Mouse (Mus musculus): ENCODE results near the gene Lmx1b. TPM values are rescaled to one million over a fixed set of nuclear protein-coding genes. Genes with fewer than 3 reads are reported as not detected.

Lmx1b gene
- total RNA-seq, 2 experiments from 2014 or later, result not detected

GRCm38 (mm10) chr2:33589280-33589679, 51.0 kb downstream of the Lmx1b start:
- no peak for ATAC-seq (replicated peaks; ENCODE audit: low FRiP score, low TSS enrichment, poor library complexity, severe bottlenecking)

- ATAC-seq (replicated peaks; ENCODE audit: low FRiP score, low TSS enrichment, poor library complexity, severe bottlenecking), result no peak
These were observed 55.1 kb downstream of the Lmx1b start for GRCm38 (mm10) chr2:33584937-33585910.

GRCm38 (mm10) chr2:33583761-33584160, 56.5 kb downstream of the Lmx1b start:
- no peak for ATAC-seq (replicated peaks; ENCODE audit: low FRiP score, low TSS enrichment, poor library complexity, severe bottlenecking)

GRCm38 (mm10) chr2:33583317-33583716, 57.0 kb downstream of the Lmx1b start:
- ATAC-seq (replicated peaks; ENCODE audit: low FRiP score, low TSS enrichment, poor library complexity, severe bottlenecking), result no peak

- ATAC-seq (replicated peaks; ENCODE audit: low FRiP score, low TSS enrichment, poor library complexity, severe bottlenecking), result no peak
These were observed 57.8 kb downstream of the Lmx1b start for GRCm38 (mm10) chr2:33582457-33583060.

DNA sequence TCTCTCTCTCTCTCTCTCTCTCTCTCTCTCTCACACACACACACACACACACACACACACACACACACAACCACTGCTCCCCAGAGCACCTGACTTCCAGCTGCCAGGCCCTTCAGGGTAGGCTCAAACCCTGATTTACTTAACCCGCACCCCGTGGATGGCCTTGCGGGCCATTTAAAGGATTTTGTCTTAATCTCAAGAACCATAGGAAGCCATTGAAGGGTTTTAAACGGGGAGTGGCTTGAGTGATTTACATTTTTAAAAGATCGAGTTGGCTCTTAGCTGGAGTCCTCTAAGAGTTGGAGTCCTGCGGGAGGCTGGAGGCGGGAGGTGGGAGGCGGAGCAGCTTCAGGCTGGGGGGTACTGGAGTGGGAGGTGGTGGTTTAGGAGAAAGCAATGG, 58.4 kb downstream of the Lmx1b start:
- ATAC-seq (replicated peaks; ENCODE audit: low FRiP score, low TSS enrichment, poor library complexity, severe bottlenecking), result no peak

- ATAC-seq (replicated peaks; ENCODE audit: low FRiP score, low TSS enrichment, poor library complexity, severe bottlenecking), result no peak
These were observed 58.9 kb downstream of the Lmx1b start for GRCm38 (mm10) chr2:33581449-33581777.

DNA sequence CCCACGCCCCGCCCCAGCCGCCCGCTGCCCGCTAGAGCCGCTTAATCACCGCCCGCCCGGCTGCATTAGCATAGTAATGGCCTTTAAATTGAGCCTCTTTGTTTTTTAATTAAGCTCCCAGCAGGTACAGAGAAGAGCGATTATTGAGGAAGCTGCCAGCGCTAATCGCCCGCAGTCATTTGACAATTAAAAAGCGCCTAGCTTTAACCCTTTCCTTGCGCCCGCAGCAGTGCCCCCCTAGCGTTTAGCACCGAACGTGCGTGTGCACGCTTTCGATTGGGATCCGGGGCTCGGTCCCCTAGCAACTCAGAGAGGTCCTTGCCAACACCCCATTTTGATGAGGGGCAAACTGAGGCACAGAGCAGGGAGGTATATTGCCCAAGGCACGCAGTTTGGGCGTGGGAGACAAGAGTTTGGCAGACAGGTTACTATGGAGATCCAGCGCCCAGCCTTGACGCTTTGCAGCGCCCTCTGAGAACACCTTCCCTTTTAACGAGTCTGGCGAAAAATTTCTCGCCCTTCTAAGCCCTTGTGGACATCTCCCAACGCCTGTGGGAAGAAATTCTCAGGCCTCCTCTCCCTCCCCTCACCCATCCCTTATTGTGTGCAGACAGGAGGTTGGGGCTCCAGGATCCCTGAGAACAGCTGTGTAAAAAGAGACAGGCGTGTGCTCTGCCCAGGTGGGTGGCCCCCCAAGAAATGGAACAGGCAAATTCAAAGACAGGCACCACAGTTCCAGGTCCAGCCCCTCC, 59.4 kb downstream of the Lmx1b start:
- ATAC-seq (replicated peaks; ENCODE audit: low FRiP score, low TSS enrichment, poor library complexity, severe bottlenecking), result 0 out of 2 replicates have a peak, but pooled peaks have one; percentile 42

DNA sequence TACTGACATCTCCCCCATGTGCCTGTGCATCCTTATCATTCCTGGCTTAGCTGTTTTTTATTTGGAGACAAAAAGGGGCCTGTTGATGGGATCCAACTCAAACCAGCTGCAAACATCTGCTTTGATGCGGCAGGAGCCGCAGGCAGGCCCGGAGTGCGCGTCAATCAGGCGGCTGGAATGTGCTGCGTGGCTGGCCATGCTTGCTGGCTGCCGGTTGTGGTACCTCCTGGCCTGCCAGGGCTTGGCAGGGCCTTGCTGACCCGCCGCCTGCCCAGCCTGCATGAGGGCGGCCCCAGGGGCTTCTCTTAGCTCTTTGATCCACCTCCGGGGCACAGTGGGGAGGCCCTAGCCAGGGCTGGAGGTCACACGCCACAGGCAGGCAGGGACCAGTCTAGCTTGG, 64.9 kb downstream of the Lmx1b start:
- ATAC-seq (replicated peaks; ENCODE audit: low FRiP score, low TSS enrichment, poor library complexity, severe bottlenecking), result no peak

DNA sequence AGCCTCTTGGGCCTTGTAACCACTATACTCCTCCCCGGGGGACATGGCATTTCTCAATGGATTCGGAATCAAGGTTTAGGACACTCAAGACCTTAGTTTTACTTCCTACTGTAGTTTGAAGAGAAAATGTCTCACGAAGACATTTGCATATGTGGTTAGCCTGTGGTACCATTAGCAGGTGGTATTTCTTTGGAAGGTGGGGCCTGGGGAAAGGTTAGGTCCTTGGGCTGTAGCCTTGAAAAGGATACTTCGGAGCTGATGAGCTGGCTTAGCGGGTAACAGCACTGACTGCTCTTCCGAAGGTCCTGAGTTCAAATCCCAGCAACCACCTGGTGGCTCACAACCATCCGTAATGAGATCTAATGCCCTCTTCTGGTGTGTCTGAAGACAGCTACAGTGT, 67.2 kb downstream of the Lmx1b start:
- ATAC-seq (replicated peaks; ENCODE audit: low FRiP score, low TSS enrichment, poor library complexity, severe bottlenecking), result no peak

DNA sequence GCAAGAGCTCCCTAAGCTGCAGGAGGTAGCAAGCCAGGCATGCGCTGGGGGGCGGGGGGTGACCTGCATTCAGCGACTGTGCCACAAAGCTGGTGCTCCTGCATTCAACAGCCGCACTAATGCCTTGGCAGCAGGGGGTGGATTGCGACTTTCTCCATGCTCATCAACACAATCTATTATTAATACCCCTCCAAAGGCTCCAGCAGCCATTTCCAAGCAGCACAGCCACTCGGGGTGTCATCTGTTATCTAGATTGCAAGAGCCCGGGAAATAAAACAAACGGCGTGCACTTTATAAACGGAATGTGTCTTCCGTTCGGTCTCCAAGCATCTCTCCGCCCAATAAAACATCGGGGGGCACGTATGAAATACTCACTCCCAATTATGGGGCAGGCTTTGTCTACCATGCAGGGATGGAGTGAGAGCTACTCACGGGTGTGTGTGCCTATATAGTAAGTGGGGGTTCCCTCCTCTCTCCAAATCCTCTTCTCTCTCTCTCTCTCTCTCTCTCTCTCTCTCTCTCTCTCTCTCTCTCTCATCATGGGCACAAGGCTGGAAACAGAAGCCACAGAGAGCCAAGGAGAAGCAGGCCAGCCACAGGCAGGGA, 69.0 kb downstream of the Lmx1b start:
- ATAC-seq (replicated peaks; ENCODE audit: low FRiP score, low TSS enrichment, poor library complexity, severe bottlenecking), result no peak

- no peak for ATAC-seq (replicated peaks; ENCODE audit: low FRiP score, low TSS enrichment, poor library complexity, severe bottlenecking)
These were observed 70.6 kb downstream of the Lmx1b start for GRCm38 (mm10) chr2:33569698-33570097.

DNA sequence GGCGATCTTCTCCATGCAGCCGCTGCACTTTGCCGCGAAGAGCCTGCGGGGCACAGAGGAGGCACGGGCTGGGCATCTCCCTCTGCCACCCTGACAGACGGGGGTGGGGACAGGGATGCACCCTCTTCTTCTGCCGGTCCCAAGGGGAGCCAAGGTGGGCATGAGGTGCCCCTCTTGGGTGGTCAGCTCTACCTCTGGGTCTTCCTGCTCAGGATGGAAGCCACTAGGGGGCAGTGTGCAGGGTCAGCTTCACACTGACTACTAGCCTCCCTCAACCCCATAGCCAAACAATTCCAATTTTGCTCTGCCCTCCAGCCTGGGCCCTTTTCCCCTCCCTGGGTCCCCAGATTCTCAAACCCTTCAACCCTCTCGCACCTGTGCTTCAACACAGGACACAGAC, 71.1 kb downstream of the Lmx1b start:
- ATAC-seq (replicated peaks; ENCODE audit: low FRiP score, low TSS enrichment, poor library complexity, severe bottlenecking), result peak; percentile 35; the same call in 1 of the 2 replicates

DNA sequence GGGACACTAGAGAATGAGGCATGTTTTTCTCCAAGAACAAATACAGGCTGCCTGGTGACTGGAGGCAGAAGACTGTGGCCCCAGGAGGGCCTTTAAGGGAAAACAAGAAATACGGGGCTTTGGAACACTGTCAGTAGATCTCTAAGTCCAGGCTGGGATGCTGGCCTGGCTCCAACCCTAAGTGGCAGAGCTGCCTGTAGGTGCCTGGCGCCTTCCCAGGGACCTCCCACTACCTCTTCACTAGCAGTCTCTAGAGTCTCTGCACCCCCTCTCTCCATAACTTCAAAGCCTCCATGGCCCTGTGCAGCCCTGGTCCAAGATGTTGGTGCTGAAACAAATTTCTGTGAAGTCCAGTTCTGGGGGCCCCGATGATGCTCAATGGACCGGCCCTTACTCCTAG, 74.4 kb downstream of the Lmx1b start:
- no peak for ATAC-seq (replicated peaks; ENCODE audit: low FRiP score, low TSS enrichment, poor library complexity, severe bottlenecking)

GRCm38 (mm10) chr2:33564748-33565147, 75.6 kb downstream of the Lmx1b start:
- no peak for ATAC-seq (replicated peaks; ENCODE audit: low FRiP score, low TSS enrichment, poor library complexity, severe bottlenecking)

GRCm38 (mm10) chr2:33559752-33560151, 80.6 kb downstream of the Lmx1b start:
- ATAC-seq (replicated peaks; ENCODE audit: low FRiP score, low TSS enrichment, poor library complexity, severe bottlenecking), result 0 out of 2 replicates have a peak, but pooled peaks have one; percentile 43

DNA sequence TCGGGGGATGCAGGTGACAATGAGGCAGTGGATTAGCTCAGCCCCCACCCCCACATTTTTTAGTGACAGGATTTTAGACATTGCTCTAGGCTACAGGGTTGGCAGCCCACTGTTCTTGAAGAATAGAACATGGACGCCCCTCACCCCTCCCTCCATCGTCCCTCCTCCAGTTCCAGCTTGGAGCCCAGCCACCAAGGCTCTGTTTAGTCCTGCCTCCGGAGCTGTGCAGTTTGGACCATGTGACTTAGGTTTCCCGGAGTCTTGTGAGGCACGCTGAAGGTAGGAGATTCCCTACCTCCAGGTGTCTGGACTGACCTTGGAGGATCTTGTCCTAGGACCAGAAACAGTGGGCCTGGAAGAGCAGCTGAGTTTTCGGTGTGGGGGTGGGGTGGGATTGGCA, 81.0 kb downstream of the Lmx1b start:
- no peak for ATAC-seq (replicated peaks; ENCODE audit: low FRiP score, low TSS enrichment, poor library complexity, severe bottlenecking)

GRCm38 (mm10) chr2:33558233-33558632, 82.1 kb downstream of the Lmx1b start:
- peak; percentile 56; the same call in 1 of the 2 replicates for ATAC-seq (replicated peaks; ENCODE audit: low FRiP score, low TSS enrichment, poor library complexity, severe bottlenecking)

GRCm38 (mm10) chr2:33555573-33555972, 84.7 kb downstream of the Lmx1b start:
- no peak for ATAC-seq (replicated peaks; ENCODE audit: low FRiP score, low TSS enrichment, poor library complexity, severe bottlenecking)

- no peak for ATAC-seq (replicated peaks; ENCODE audit: low FRiP score, low TSS enrichment, poor library complexity, severe bottlenecking)
These were observed 87.6 kb downstream of the Lmx1b start for GRCm38 (mm10) chr2:33552672-33553071.

Measured in megakaryocyte-erythroid progenitor cell, adult 5-6 weeks (primary cell).